Mouse (Mus musculus): ENCODE results near the gene Tet1. TPM values are rescaled to one million over a fixed set of nuclear protein-coding genes. Genes with fewer than 3 reads are reported as not detected.

The Tet1 gene
- total and polyA plus RNA-seq, 3 experiments: 0.08 TPM; not detected in 1

- no peak for DNase-seq (ENCODE audit: low read depth, low spot score)
- Histone ChIP-seq H3K27me3 (ENCODE audit: control insufficient read depth in 1 of 2, insufficient read depth in 2 of 2, low read length in 2 of 2) (peaks cover 0 to 2% of the 10 kb centered on the region in 2 experiments; a peak in 1 of 4 replicates), H3K27ac (ENCODE audit: control insufficient read depth, low read depth, low read length) (no peak overlapping the region), H3K9ac (ENCODE audit: control insufficient read depth, low read depth, low read length, poor library complexity, severe bottlenecking) (no peak overlapping the region), H3K4me3 (ENCODE audit: control insufficient read depth in 1 of 2, insufficient read depth in 1 of 2, low read depth in 2 of 2, low read length in 2 of 2) (no peak overlapping the region), H3K4me1 (ENCODE audit: control insufficient read depth in 1 of 2, insufficient read depth in 2 of 2, low read length in 2 of 2) (no peaks in the 10 kb centered on the region), H3K79me2 (ENCODE audit: control insufficient read depth, insufficient read depth, low read length, poor library complexity) (peaks cover 1% of the 10 kb centered on the region; the same call in 1 of the 2 replicates), H3K9me3 (replicated peaks; ENCODE audit: insufficient read depth, low read length) (no peaks in the 10 kb centered on the region), H3K36me3 (ENCODE audit: control insufficient read depth in 1 of 2, insufficient read depth in 2 of 2, low read length in 2 of 2) (no peaks in the 10 kb centered on the region)
- TF ChIP-seq MAZ (IDR thresholded peaks at IDR 0.05; ENCODE audit: low read depth, low read length) (no peak), ETS1 (IDR thresholded peaks at IDR 0.05; ENCODE audit: low read depth, low read length) (no peak), MAFK (IDR thresholded peaks at IDR 0.05; ENCODE audit: borderline replicate concordance, low read depth, low read length) (no peak), EP300 (IDR thresholded peaks at IDR 0.05; ENCODE audit: low read depth in 1 of 2, low read length in 2 of 2) (no peak), POLR2AphosphoS2 (IDR thresholded peaks at IDR 0.05; ENCODE audit: low read length) (no peak), UBTF (IDR thresholded peaks at IDR 0.05; ENCODE audit: borderline replicate concordance, insufficient read depth, low read depth, low read length) (no peak), TAL1 (IDR thresholded peaks at IDR 0.05; ENCODE audit: low read length) (no peak), RCOR1 (IDR thresholded peaks at IDR 0.05; ENCODE audit: low read depth, low read length) (no peak)
These were observed 24.8 kb downstream of the Tet1 start for GRCm38 (mm10) chr10:62883933-62884372.

- Histone ChIP-seq H3K4me1 (ENCODE audit: control insufficient read depth in 1 of 2, insufficient read depth in 2 of 2, low read length in 2 of 2) (no peaks in the 10 kb centered on the region), H3K9ac (ENCODE audit: control insufficient read depth, low read depth, low read length, poor library complexity, severe bottlenecking) (no peak overlapping the region), H3K27me3 (ENCODE audit: control insufficient read depth in 1 of 2, insufficient read depth in 2 of 2, low read length in 2 of 2) (peaks cover 0 to 3% of the 10 kb centered on the region in 2 experiments; a peak in 2 of 4 replicates), H3K36me3 (ENCODE audit: control insufficient read depth in 1 of 2, insufficient read depth in 2 of 2, low read length in 2 of 2) (no peaks in the 10 kb centered on the region), H3K79me2 (ENCODE audit: control insufficient read depth, insufficient read depth, low read length, poor library complexity) (peaks cover 1% of the 10 kb centered on the region; the same call in 1 of the 2 replicates), H3K4me3 (ENCODE audit: control insufficient read depth in 1 of 2, insufficient read depth in 1 of 2, low read depth in 2 of 2, low read length in 2 of 2) (no peak overlapping the region), H3K9me3 (replicated peaks; ENCODE audit: insufficient read depth, low read length) (no peaks in the 10 kb centered on the region), H3K27ac (ENCODE audit: control insufficient read depth, low read depth, low read length) (no peak overlapping the region)
- TF ChIP-seq CTCF (IDR thresholded peaks at IDR 0.05 in 2 of 3, conservative IDR thresholded peaks at IDR 0.05 in 1 of 3; ENCODE audit: control insufficient read depth in 1 of 3, insufficient read depth in 1 of 3, low read depth in 2 of 3, low read length in 3 of 3, poor library complexity in 1 of 3, severe bottlenecking in 1 of 3) (peak; percentile 71 to 78 (median 73)), RCOR1 (IDR thresholded peaks at IDR 0.05; ENCODE audit: low read depth, low read length) (no peak), RAD21 (IDR thresholded peaks at IDR 0.05; ENCODE audit: low read depth, low read length) (peak; percentile 39), ELF1 (IDR thresholded peaks at IDR 0.05; ENCODE audit: low read depth, low read length) (no peak), SMC3 (IDR thresholded peaks at IDR 0.05; ENCODE audit: low read depth, low read length) (peak; percentile 33; the same call in 1 of the 2 replicates), MXI1 (IDR thresholded peaks at IDR 0.05; ENCODE audit: low read depth, low read length) (no peak)
- peak; percentile 65 for DNase-seq (ENCODE audit: low read depth, low spot score)
These were observed 27.6 kb downstream of the Tet1 start for GRCm38 (mm10) chr10:62881211-62881610.

- Histone ChIP-seq H3K27ac (ENCODE audit: control insufficient read depth, low read depth, low read length) (no peak overlapping the region), H3K9ac (ENCODE audit: control insufficient read depth, low read depth, low read length, poor library complexity, severe bottlenecking) (no peak overlapping the region), H3K4me1 (ENCODE audit: control insufficient read depth in 1 of 2, insufficient read depth in 2 of 2, low read length in 2 of 2) (no peaks in the 10 kb centered on the region), H3K9me3 (replicated peaks; ENCODE audit: insufficient read depth, low read length) (no peaks in the 10 kb centered on the region), H3K79me2 (ENCODE audit: control insufficient read depth, insufficient read depth, low read length, poor library complexity) (peaks cover 1% of the 10 kb centered on the region; the same call in 1 of the 2 replicates), H3K27me3 (ENCODE audit: control insufficient read depth in 1 of 2, insufficient read depth in 2 of 2, low read length in 2 of 2) (peaks cover 0 to 3% of the 10 kb centered on the region in 2 experiments; a peak in 2 of 4 replicates), H3K36me3 (ENCODE audit: control insufficient read depth in 1 of 2, insufficient read depth in 2 of 2, low read length in 2 of 2) (no peaks in the 10 kb centered on the region), H3K4me3 (ENCODE audit: control insufficient read depth in 1 of 2, insufficient read depth in 1 of 2, low read depth in 2 of 2, low read length in 2 of 2) (no peak overlapping the region)
- DNase-seq (ENCODE audit: low read depth, low spot score): no peak
- no peak for TF ChIP-seq GABPA (IDR thresholded peaks at IDR 0.05; ENCODE audit: low read depth, low read length)
- no peak for TF ChIP-seq EP300 (IDR thresholded peaks at IDR 0.05; ENCODE audit: low read depth in 1 of 2, low read length in 2 of 2)
- TF ChIP-seq TAL1 (IDR thresholded peaks at IDR 0.05; ENCODE audit: low read length): no peak
- no peak for TF ChIP-seq NRF1 (IDR thresholded peaks at IDR 0.05; ENCODE audit: insufficient read depth, low read depth, low read length, poor library complexity, severe bottlenecking)
These were observed 30.7 kb downstream of the Tet1 start for GRCm38 (mm10) chr10:62878056-62878455.
